Mouse (Mus musculus): ENCODE measurements around the gene Ganab. TPM values are rescaled to one million over a fixed set of nuclear protein-coding genes. Genes with fewer than 3 reads are reported as not detected.

Gene Ganab
- polyA plus RNA-seq, 1 experiment: 117 TPM

DNA sequence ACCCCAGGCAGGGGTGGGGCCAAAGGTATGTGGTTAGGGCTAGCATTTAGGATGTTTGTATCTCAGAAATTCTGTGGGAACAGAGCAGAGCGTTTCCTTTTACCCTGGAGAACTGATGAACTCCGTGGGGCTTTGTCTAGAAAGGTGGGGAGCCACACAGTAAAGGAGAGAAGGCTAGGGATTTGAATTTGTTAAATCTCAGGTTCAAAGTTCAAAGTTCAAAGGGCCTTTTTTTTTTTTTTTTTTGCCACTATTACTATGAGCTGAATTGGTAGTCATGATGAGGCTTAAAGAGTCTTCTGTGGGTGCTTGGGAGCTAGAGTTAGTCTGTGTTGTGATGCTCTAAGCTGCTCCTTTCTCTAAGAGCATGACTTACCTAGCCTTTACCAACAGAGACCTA is 38.9 kb downstream of the Ganab start:
- TF ChIP-seq FOSL1 (IDR thresholded peaks at IDR 0.05; ENCODE audit: insufficient read depth, low read length, poor library complexity, severe bottlenecking) (no peak), MYOD1 (IDR thresholded peaks at IDR 0.05; ENCODE audit: control insufficient read depth, insufficient read length, low read depth) (no peak), CEBPB (IDR thresholded peaks at IDR 0.05; ENCODE audit: low read depth) (no peak), USF1 (IDR thresholded peaks at IDR 0.05; ENCODE audit: low read depth) (no peak), MAX (IDR thresholded peaks at IDR 0.05) (no peak)
- Histone ChIP-seq H3K27me3 (ENCODE audit: control insufficient read depth, insufficient read depth, insufficient read length) (no peaks in the 10 kb centered on the region), H3K4me3 (ENCODE audit: insufficient read depth, poor library complexity, severe bottlenecking) (no peak overlapping the region), H3K79me2 (ENCODE audit: control insufficient read depth, insufficient read depth) (peaks cover 7% of the 10 kb centered on the region), H3K79me3 (ENCODE audit: low read depth) (peaks cover 1% of the 10 kb centered on the region), H3K36me3 (ENCODE audit: control insufficient read depth, insufficient read depth) (peaks cover 59% of the 10 kb centered on the region), H3ac (ENCODE audit: control insufficient read depth, insufficient read length, low read depth) (no peak overlapping the region)

DNA sequence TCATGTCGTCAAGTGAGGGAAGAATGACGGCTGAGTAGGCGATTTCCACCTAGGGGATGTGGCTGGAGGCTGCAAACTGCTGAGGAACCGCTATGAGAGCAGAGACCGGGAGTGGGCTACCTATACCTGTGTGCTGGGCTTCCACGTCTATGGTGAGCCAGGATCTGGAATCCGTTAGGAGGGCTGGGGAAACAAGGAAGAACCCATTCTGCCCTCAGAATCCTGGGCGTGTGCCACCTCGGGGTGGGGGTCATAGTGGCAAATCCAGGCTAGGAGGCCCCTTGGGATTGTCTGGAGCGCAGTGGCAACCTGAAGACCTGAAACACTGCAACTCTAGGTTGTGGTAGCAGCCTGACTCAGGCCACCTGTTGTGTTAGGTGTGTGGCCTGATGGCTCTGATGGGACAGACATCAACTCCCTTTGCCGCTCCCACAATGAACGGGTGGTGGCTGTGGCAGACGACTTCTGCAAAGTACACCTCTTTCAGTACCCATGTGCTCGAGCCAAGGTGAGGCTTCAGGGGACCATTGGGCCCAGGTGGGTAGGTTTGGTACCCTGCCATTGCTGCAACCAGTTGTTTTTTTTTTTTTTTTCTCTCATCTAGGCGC is 42.8 kb downstream of the Ganab start:
- peaks cover 74% of the 10 kb centered on the region for H3K36me3 ChIP-seq (ENCODE audit: control insufficient read depth, insufficient read depth)
- H3K4me3 ChIP-seq (ENCODE audit: insufficient read depth, poor library complexity, severe bottlenecking): no peak overlapping the region
- peaks cover 32% of the 10 kb centered on the region for H3K79me3 ChIP-seq (ENCODE audit: low read depth)
- peaks cover 46% of the 10 kb centered on the region for H3K79me2 ChIP-seq (ENCODE audit: control insufficient read depth, insufficient read depth)
- TF ChIP-seq MYOG (IDR thresholded peaks at IDR 0.05; ENCODE audit: control insufficient read depth, extremely low read depth, insufficient read length): no peak
- no peak for TF ChIP-seq MAX (IDR thresholded peaks at IDR 0.05)
- TF ChIP-seq CEBPB (IDR thresholded peaks at IDR 0.05; ENCODE audit: low read depth): no peak
- TF ChIP-seq FOSL1 (IDR thresholded peaks at IDR 0.05; ENCODE audit: insufficient read depth, low read length, poor library complexity, severe bottlenecking): no peak
- no peak for TF ChIP-seq USF1 (IDR thresholded peaks at IDR 0.05; ENCODE audit: low read depth)
- no peak for TF ChIP-seq CTCF (IDR thresholded peaks at IDR 0.05; ENCODE audit: control insufficient read depth, insufficient read depth, insufficient read length)
- no peak for TF ChIP-seq MYOD1 (IDR thresholded peaks at IDR 0.05; ENCODE audit: control insufficient read depth, insufficient read length, low read depth)
- no peak overlapping the region for H3ac ChIP-seq (ENCODE audit: control insufficient read depth, insufficient read length, low read depth)
- H3K27me3 ChIP-seq (ENCODE audit: control insufficient read depth, insufficient read depth, insufficient read length): no peaks in the 10 kb centered on the region

DNA sequence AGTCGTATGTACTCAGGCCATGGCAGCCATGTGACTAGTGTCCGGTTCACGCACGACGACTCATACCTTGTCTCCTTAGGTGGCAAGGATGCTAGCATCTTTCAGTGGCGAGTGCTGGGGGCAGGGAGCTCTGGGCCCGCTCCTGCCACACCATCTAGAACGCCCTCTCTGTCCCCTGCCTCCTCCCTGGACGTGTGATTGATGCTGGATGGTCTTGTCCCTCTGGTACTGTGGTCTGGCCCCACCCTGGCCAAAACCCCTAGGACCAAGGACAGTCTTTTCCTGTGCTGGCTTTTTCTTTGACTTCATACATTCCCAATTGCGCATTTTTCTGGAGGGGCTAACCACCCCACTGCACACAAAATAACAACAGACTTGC is 43.3 kb downstream of the Ganab start:
- Histone ChIP-seq H3K4me3 (ENCODE audit: insufficient read depth, poor library complexity, severe bottlenecking) (peak overlapping the region; percentile 16), H3K27me3 (ENCODE audit: control insufficient read depth, insufficient read depth, insufficient read length) (no peaks in the 10 kb centered on the region), H3K79me3 (ENCODE audit: low read depth) (peaks cover 32% of the 10 kb centered on the region), H3K79me2 (ENCODE audit: control insufficient read depth, insufficient read depth) (peaks cover 51% of the 10 kb centered on the region), H3ac (ENCODE audit: control insufficient read depth, insufficient read length, low read depth) (peak overlapping the region; percentile 43), H3K36me3 (ENCODE audit: control insufficient read depth, insufficient read depth) (peaks cover 75% of the 10 kb centered on the region)
- no peak for TF ChIP-seq MYOG (IDR thresholded peaks at IDR 0.05; ENCODE audit: control insufficient read depth, extremely low read depth, insufficient read length)
- no peak for TF ChIP-seq MYOD1 (IDR thresholded peaks at IDR 0.05; ENCODE audit: control insufficient read depth, insufficient read length, low read depth)
- no peak for TF ChIP-seq CEBPB (IDR thresholded peaks at IDR 0.05; ENCODE audit: low read depth)
- TF ChIP-seq USF1 (IDR thresholded peaks at IDR 0.05; ENCODE audit: low read depth): no peak
- TF ChIP-seq CTCF (IDR thresholded peaks at IDR 0.05; ENCODE audit: control insufficient read depth, insufficient read depth, insufficient read length): no peak
- no peak for TF ChIP-seq FOSL1 (IDR thresholded peaks at IDR 0.05; ENCODE audit: insufficient read depth, low read length, poor library complexity, severe bottlenecking)
- TF ChIP-seq MAX (IDR thresholded peaks at IDR 0.05): no peak

- H3K36me3 ChIP-seq (ENCODE audit: control insufficient read depth, insufficient read depth): peaks cover 75% of the 10 kb centered on the region
- H3K27me3 ChIP-seq (ENCODE audit: control insufficient read depth, insufficient read depth, insufficient read length): no peaks in the 10 kb centered on the region
- peak within 1 kb of the TSS; percentile 97 for H3ac ChIP-seq (ENCODE audit: control insufficient read depth, insufficient read length, low read depth)
- TF ChIP-seq USF1 (IDR thresholded peaks at IDR 0.05; ENCODE audit: low read depth): no peak
- TF ChIP-seq MAX (IDR thresholded peaks at IDR 0.05): peak; percentile 72
- TF ChIP-seq MYOG (IDR thresholded peaks at IDR 0.05; ENCODE audit: control insufficient read depth, extremely low read depth, insufficient read length): no peak
- peak within 1 kb of the TSS; percentile 92 for H3K4me3 ChIP-seq (ENCODE audit: insufficient read depth, poor library complexity, severe bottlenecking)
- peaks cover 55% of the 10 kb centered on the region for H3K79me2 ChIP-seq (ENCODE audit: control insufficient read depth, insufficient read depth)
- peaks cover 32% of the 10 kb centered on the region for H3K79me3 ChIP-seq (ENCODE audit: low read depth)
These were observed 43.8 kb downstream of the Ganab start, which contains the start of gene Mta2 for GRCm38 (mm10) chr19:8941515-8942217. Gene Mta2, plus strand, starts transcription at chr19:8941875.

DNA sequence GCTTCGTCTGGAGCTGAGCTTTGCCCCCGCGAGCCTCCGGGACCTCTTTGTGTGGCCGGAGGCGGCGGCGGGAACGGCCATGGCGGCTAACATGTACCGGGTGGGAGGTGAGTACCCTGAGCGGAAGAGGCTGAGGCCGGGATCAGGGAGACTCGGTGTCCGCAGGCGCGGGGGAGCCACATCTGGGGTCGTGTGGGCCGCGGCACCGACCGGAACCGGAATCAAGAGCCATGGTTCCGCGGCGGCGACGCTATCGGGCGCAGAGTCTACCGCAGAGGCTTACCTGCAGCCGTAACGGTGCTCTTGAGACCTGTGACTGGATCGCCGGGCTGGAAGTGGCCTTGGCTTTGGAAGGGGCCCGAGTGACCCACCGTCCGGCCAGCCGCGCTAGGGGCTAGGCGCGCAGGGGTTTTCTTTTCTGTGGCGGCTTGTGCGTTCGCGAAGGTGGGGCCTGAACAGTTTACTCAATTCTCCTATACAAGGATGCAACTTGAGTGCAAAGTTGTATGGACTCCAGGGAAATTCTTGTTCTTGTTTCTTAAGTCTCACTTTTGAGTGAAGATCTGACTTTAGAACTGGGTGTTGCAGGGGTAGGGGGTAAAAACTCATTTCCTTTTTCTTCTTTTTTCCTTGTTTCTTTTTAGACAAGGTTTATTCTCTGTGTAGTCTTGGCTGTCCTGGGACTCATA is 44.5 kb downstream of the Ganab start:
- peak overlapping the region; percentile 97 for H3ac ChIP-seq (ENCODE audit: control insufficient read depth, insufficient read length, low read depth)
- no peaks in the 10 kb centered on the region for H3K27me3 ChIP-seq (ENCODE audit: control insufficient read depth, insufficient read depth, insufficient read length)
- peaks cover 60% of the 10 kb centered on the region for H3K79me2 ChIP-seq (ENCODE audit: control insufficient read depth, insufficient read depth)
- H3K79me3 ChIP-seq (ENCODE audit: low read depth): peaks cover 36% of the 10 kb centered on the region
- peak overlapping the region; percentile 92 for H3K4me3 ChIP-seq (ENCODE audit: insufficient read depth, poor library complexity, severe bottlenecking)
- H3K36me3 ChIP-seq (ENCODE audit: control insufficient read depth, insufficient read depth): peaks cover 78% of the 10 kb centered on the region
- TF ChIP-seq CTCF (IDR thresholded peaks at IDR 0.05; ENCODE audit: control insufficient read depth, insufficient read depth, insufficient read length) (no peak), MYOD1 (IDR thresholded peaks at IDR 0.05; ENCODE audit: control insufficient read depth, insufficient read length, low read depth) (no peak), MYOG (IDR thresholded peaks at IDR 0.05; ENCODE audit: control insufficient read depth, extremely low read depth, insufficient read length) (no peak), USF1 (IDR thresholded peaks at IDR 0.05; ENCODE audit: low read depth) (no peak), FOSL1 (IDR thresholded peaks at IDR 0.05; ENCODE audit: insufficient read depth, low read length, poor library complexity, severe bottlenecking) (no peak)
